Mouse (Mus musculus) lung, postnatal 0 days (tissue): ENCODE data around the gene Ptpn14. TPM values are rescaled to one million over a fixed set of nuclear protein-coding genes. Genes with fewer than 3 reads are reported as not detected.
A peak's percentile ranks its signal among the peaks of the same experiment; 100 is the strongest.

ENCODE experiments used
- ATAC-seq: fragments of 200-750 bp; cut with Nextera tagmentation; 2 replicates; pipeline ENCODE4 v1.8.0; 2017; ENCODE audit warnings: moderate library complexity
- DNase-seq: peaks from one replicate; pipeline ENCODE4 v3.0.0-alpha.2; 2016; ENCODE audit warnings: low spot score
- H3K27ac ChIP-seq: fragments of 300-500 bp; sonication (generic); 2 replicates; pipeline ENCODE4 v1.5.1; 2014; ENCODE audit warnings: antibody characterized with exemption, mild to moderate bottlenecking, low read length, mixed read lengths
- H3K27me3 ChIP-seq: fragments of 300-500 bp; sonication (generic); replicated peaks from 2 replicates; pipeline ENCODE4 v1.6.1; 2014; ENCODE audit warnings: low read length, mixed read lengths; ENCODE audit not compliant: insufficient read depth
- H3K36me3 ChIP-seq: fragments of 300-500 bp; sonication (generic); 2 replicates; pipeline ENCODE4 v1.6.1; 2014; ENCODE audit warnings: low read length, mixed read lengths; ENCODE audit not compliant: insufficient read depth
- H3K4me1 ChIP-seq: fragments of 300-500 bp; sonication (generic); 2 replicates; pipeline ENCODE4 v1.6.1; 2014; ENCODE audit warnings: antibody characterized with exemption, low read depth, low read length, mixed read lengths; ENCODE audit not compliant: insufficient read depth
- H3K4me2 ChIP-seq: fragments of 300-500 bp; sonication (generic); replicated peaks from 2 replicates; pipeline ENCODE4 v1.6.1; 2014; ENCODE audit warnings: low read depth, mild to moderate bottlenecking, low read length, moderate library complexity, mixed read lengths
- H3K4me3 ChIP-seq: fragments of 300-500 bp; sonication (generic); 2 replicates; pipeline ENCODE4 v1.5.1; 2014; ENCODE audit warnings: low read depth, low read length
- H3K9ac ChIP-seq: fragments of 300-500 bp; sonication (generic); replicated peaks from 2 replicates; pipeline ENCODE4 v1.6.1; 2014; ENCODE audit warnings: low read depth, mild to moderate bottlenecking
- H3K9me3 ChIP-seq: fragments of 300-500 bp; sonication (generic); 2 replicates; pipeline ENCODE4 v1.6.1; 2016; ENCODE audit warnings: low read length, mixed read lengths
- CTCF ChIP-seq: IDR thresholded peaks from 2 replicates; pipeline ENCODE4 v1.5.1; 2016; ENCODE audit warnings: antibody characterized with exemption, mild to moderate bottlenecking
- EP300 ChIP-seq: IDR thresholded peaks from 2 replicates; pipeline ENCODE4 v1.6.1; 2016; ENCODE audit warnings: antibody characterized with exemption, mild to moderate bottlenecking, control low read depth
- WGBS: fragments of 180-500 bp; shearing (Covaris S2); extraction: QIAGEN DNeasy Blood & Tissue Kit; methylation state at CpG from one replicate; pipeline ENCODE4 v1.1.7; 2014; 5-methylcytosine and 5-hydroxymethylcytosine counted together
- polyA plus RNA-seq: library from polyadenylated mRNA; unstranded; fragments of >200 nt; fragmentation: Nextera tagmentation; extraction: Ambion mirVana; gene quantifications from 2 replicates; pipeline ENCODE4 v1.2.1, GENCODE M21; 2015

The Ptpn14 gene
- polyA plus RNA-seq, 1 experiment from 2014 or later: 4.9 TPM

- H3K36me3 ChIP-seq: 0 out of 2 replicates have a peak, but pooled peaks cover 5% of the 10 kb centered on the region
- H3K4me3 ChIP-seq: no peak overlapping the region
- no peak for TF ChIP-seq CTCF
- TF ChIP-seq EP300: no peak
- H3K9ac ChIP-seq: no peak overlapping the region
- DNase-seq: no peak
- H3K4me1 ChIP-seq: no peaks in the 10 kb centered on the region
- WGBS: 97% methylated on average over 6 of the region's 6 CpGs
- no peaks in the 10 kb centered on the region for H3K9me3 ChIP-seq
- ATAC-seq: no peak
- H3K27ac ChIP-seq: no peak overlapping the region
- no peak overlapping the region for H3K4me2 ChIP-seq
- no peaks in the 10 kb centered on the region for H3K27me3 ChIP-seq
These were observed 130.3 kb downstream of the Ptpn14 start for GRCm38 (mm10) chr1:189858377-189858776.

- Histone ChIP-seq H3K27ac (peak overlapping the region; percentile 79), H3K9me3 (no peaks in the 10 kb centered on the region), H3K36me3 (0 out of 2 replicates have a peak, but pooled peaks cover 5% of the 10 kb centered on the region), H3K4me1 (no peaks in the 10 kb centered on the region), H3K27me3 (no peaks in the 10 kb centered on the region), H3K9ac (no peak overlapping the region), H3K4me2 (0 out of 2 replicates have a peak overlapping the region, but pooled peaks have one; percentile 3), H3K4me3 (no peak overlapping the region)
- TF ChIP-seq CTCF: peak; percentile 55
- no peak; the same call in none of the 2 replicates for TF ChIP-seq EP300
- ATAC-seq (peak; percentile 69), DNase-seq (peak; percentile 81)
- 60% methylated on average over 17 of the region's 17 CpGs for WGBS
These were observed 132.3 kb downstream of the Ptpn14 start for GRCm38 (mm10) chr1:189860112-189860941.

GRCm38 (mm10) chr1:189860942-189861315, 132.9 kb downstream of the Ptpn14 start:
- Histone ChIP-seq H3K9me3 (no peaks in the 10 kb centered on the region), H3K4me1 (no peaks in the 10 kb centered on the region), H3K27ac (peak overlapping the region; percentile 79), H3K4me2 (no peak overlapping the region), H3K36me3 (0 out of 2 replicates have a peak, but pooled peaks cover 8% of the 10 kb centered on the region), H3K27me3 (no peaks in the 10 kb centered on the region), H3K9ac (no peak overlapping the region), H3K4me3 (no peak overlapping the region)
- DNase-seq (peak; percentile 58), ATAC-seq (peak; percentile 84)
- no peak for TF ChIP-seq EP300
- no peak for TF ChIP-seq CTCF
- WGBS: 38% methylated on average over 12 of the region's 12 CpGs

- Histone ChIP-seq H3K36me3 (0 out of 2 replicates have a peak, but pooled peaks cover 8% of the 10 kb centered on the region), H3K27me3 (no peaks in the 10 kb centered on the region), H3K4me3 (no peak overlapping the region), H3K9ac (no peak overlapping the region), H3K4me1 (peaks cover 19% of the 10 kb centered on the region), H3K27ac (no peak overlapping the region), H3K4me2 (no peak overlapping the region), H3K9me3 (no peaks in the 10 kb centered on the region)
- DNase-seq (no peak), ATAC-seq (no peak)
- 96% methylated on average over 3 of the region's 3 CpGs for WGBS
- TF ChIP-seq CTCF: no peak
- TF ChIP-seq EP300: no peak
These were observed 135.7 kb downstream of the Ptpn14 start for GRCm38 (mm10) chr1:189863727-189864126.

- WGBS: 70% methylated on average over 9 of the region's 9 CpGs
- H3K9ac ChIP-seq: no peak overlapping the region
- 0 out of 2 replicates have a peak, but pooled peaks cover 8% of the 10 kb centered on the region for H3K36me3 ChIP-seq
- TF ChIP-seq CTCF (no peak; the same call in 1 of the 2 replicates), EP300 (no peak)
- no peak overlapping the region for H3K27ac ChIP-seq
- H3K4me3 ChIP-seq: no peak overlapping the region
- no peaks in the 10 kb centered on the region for H3K9me3 ChIP-seq
- peaks cover 19% of the 10 kb centered on the region for H3K4me1 ChIP-seq
- H3K4me2 ChIP-seq: no peak overlapping the region
- ATAC-seq (no peak), DNase-seq (peak; percentile 43)
- H3K27me3 ChIP-seq: no peaks in the 10 kb centered on the region
These were observed 136.2 kb downstream of the Ptpn14 start for GRCm38 (mm10) chr1:189864301-189864700.

GRCm38 (mm10) chr1:189864846-189865560, 136.9 kb downstream of the Ptpn14 start:
- H3K9ac ChIP-seq: no peak overlapping the region
- WGBS: 89% methylated on average over 15 of the region's 15 CpGs
- TF ChIP-seq CTCF (no peak), EP300 (no peak)
- DNase-seq (no peak), ATAC-seq (no peak)
- H3K36me3 ChIP-seq: 0 out of 2 replicates have a peak, but pooled peaks cover 8% of the 10 kb centered on the region
- no peaks in the 10 kb centered on the region for H3K27me3 ChIP-seq
- no peaks in the 10 kb centered on the region for H3K9me3 ChIP-seq
- H3K4me1 ChIP-seq: peaks cover 19% of the 10 kb centered on the region
- H3K4me3 ChIP-seq: no peak overlapping the region
- no peak overlapping the region for H3K4me2 ChIP-seq
- no peak overlapping the region for H3K27ac ChIP-seq
